Mouse (Mus musculus) kidney, adult 2 months (tissue): ENCODE measurements at regions not wholly inside any gene's neighbourhood (a gene's known extent, or its start where the extent isn't known, plus 50 kb on each side); places are given as distances from the start of the nearest gene placed in this dataset.

Experiments used
- DNase-seq: peaks from one replicate; pipeline ENCODE4 v3.0.0; 2021
- H3K27ac ChIP-seq: fragments of 200-500 bp; 2 replicates; pipeline ENCODE4 v1.5.1; 2012; ENCODE audit warnings: low read depth, low read length, control low read depth, inconsistent platforms; ENCODE audit not compliant: insufficient read depth
- H3K27me3 ChIP-seq: fragments of 200-500 bp; replicated peaks from 2 replicates; pipeline ENCODE4 v1.6.1; 2012; ENCODE audit warnings: mild to moderate bottlenecking, moderate library complexity, low read length, inconsistent platforms; ENCODE audit not compliant: control insufficient read depth, insufficient read depth
- H3K36me3 ChIP-seq: fragments of 200-500 bp; 2 replicates; pipeline ENCODE4 v1.6.1; 2012; ENCODE audit warnings: mild to moderate bottlenecking, moderate library complexity, low read length, inconsistent platforms; ENCODE audit not compliant: control insufficient read depth, insufficient read depth
- H3K4me1 ChIP-seq: fragments of 200-500 bp; 2 replicates; pipeline ENCODE4 v1.6.1; 2011; ENCODE audit warnings: low read length; ENCODE audit not compliant: control insufficient read depth, insufficient read depth
- H3K4me3 ChIP-seq: fragments of 200-500 bp; 2 replicates; pipeline ENCODE4 v1.5.1; 2011; ENCODE audit warnings: mild to moderate bottlenecking, low read depth, low read length, control low read depth; ENCODE audit not compliant: insufficient read depth
- CTCF ChIP-seq: fragments of 200-500 bp; conservative IDR thresholded peaks from 2 replicates; pipeline ENCODE4 v1.5.1; 2011; ENCODE audit warnings: low read depth, mild to moderate bottlenecking, control low read depth, low read length, moderate library complexity, mixed read lengths; ENCODE audit not compliant: insufficient read depth, insufficient read length
- POLR2A ChIP-seq: fragments of 200-500 bp; IDR thresholded peaks from one replicate; pipeline ENCODE4 v1.6.1; 2011; ENCODE audit warnings: low read depth, low read length, control low read depth
- WGBS: fragments of 180-500 bp; shearing (Covaris S2); methylation state at CpG from one replicate; pipeline ENCODE4 v1.1.7; 2018; 5-methylcytosine and 5-hydroxymethylcytosine counted together

DNA sequence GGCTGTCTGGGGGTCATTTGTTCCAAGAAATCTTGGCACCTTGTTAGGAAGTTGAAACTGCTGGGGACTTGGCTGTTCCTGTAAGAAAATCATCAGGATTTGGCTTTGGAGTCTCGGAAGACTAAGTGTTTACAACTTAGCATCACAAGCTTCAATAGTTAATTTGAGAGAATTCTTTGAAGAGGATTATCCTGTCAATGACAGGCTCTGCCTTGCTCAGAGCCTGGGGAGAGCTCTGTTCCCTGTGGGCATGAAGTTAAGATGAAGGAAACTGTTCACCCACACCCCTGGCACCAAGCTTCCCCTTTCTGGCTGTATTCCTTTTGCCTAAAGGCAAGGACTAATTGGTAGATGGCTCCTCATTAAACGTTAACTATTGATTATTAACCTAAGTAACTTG, 215.5 kb upstream of the Daam1 start:
- Histone ChIP-seq H3K27me3 (no peaks in the 10 kb centered on the region), H3K4me1 (0 out of 2 replicates have a peak, but pooled peaks cover 4% of the 10 kb centered on the region), H3K36me3 (no peaks in the 10 kb centered on the region), H3K4me3 (no peak overlapping the region), H3K27ac (no peak overlapping the region)
- 55% methylated on average over 2 of the region's 2 CpGs for WGBS
- TF ChIP-seq CTCF (no peak), POLR2A (no peak)
- DNase-seq = no peak

DNA sequence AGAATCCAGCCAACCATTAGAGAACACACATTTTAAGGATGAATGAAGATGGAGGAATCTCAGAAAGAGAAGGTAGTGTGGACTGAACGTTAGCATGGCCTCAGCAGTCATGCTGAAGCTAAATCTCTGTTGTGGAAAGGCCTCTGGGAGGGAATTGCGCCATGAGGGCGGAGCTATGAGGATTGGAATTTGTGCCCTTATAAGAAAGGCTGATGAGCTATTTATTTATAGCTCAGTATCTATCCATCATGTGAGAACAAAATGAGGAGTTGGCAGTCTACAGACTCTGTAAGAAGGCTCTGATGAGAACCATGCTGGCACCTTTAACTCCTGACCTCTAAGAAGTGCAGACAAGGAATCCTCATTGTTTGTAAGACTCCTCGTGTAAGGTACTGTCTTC, 214.8 kb upstream of the Daam1 start:
- no peak for TF ChIP-seq POLR2A
- no peak for TF ChIP-seq CTCF
- H3K4me1 ChIP-seq = 0 out of 2 replicates have a peak, but pooled peaks cover 4% of the 10 kb centered on the region
- no peak for DNase-seq
- WGBS = 70% methylated on average over 4 of the region's 4 CpGs
- no peaks in the 10 kb centered on the region for H3K36me3 ChIP-seq
- H3K27ac ChIP-seq = no peak overlapping the region
- no peak overlapping the region for H3K4me3 ChIP-seq
- no peaks in the 10 kb centered on the region for H3K27me3 ChIP-seq

DNA sequence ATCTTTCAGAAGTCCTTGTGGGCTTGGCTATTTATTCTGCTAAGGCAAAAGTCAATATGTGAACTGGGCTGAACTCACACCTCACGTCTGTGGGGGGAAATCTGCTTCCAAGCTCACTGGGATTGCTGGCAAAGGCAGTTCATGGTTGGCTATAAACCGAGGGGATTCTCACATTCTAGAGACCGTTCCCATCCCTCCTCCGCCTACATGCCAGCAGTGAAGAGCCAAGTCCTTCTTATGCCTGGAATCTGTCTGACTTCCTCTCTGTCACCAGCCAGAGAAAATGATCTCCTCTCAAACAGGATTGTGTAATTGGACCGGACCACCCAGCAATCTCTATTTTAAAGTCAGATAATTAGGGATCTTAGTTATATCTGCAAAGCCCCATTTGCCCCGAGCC, 212.4 kb upstream of the Daam1 start:
- WGBS = 67% methylated on average over 6 of the region's 6 CpGs
- no peak for DNase-seq
- 0 out of 2 replicates have a peak, but pooled peaks cover 2% of the 10 kb centered on the region for H3K4me1 ChIP-seq
- no peaks in the 10 kb centered on the region for H3K36me3 ChIP-seq
- no peaks in the 10 kb centered on the region for H3K27me3 ChIP-seq
- H3K4me3 ChIP-seq = no peak overlapping the region
- H3K27ac ChIP-seq = no peak overlapping the region
- TF ChIP-seq CTCF = no peak
- TF ChIP-seq POLR2A = no peak

DNA sequence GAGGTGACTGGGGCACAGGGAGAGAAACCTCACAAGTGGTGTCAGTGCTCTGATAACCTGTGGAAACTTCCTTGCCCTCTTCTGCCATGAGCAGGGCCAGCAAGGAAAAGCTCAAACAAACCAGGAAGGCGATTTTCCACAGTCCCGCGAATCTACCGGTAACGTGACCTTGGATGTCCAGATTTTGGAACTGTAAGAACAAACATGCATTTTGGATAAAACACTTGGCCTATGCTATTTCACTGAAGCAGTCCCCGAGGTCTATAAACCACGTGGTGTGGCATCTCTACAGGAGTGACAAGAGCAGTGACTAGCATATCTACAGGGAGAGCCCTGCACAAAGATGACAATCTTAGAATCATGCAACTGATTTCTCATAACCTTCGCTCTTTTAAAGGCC, 211.9 kb upstream of the Daam1 start:
- Histone ChIP-seq H3K36me3 (no peaks in the 10 kb centered on the region), H3K27ac (no peak overlapping the region), H3K4me3 (no peak overlapping the region), H3K4me1 (no peaks in the 10 kb centered on the region), H3K27me3 (no peaks in the 10 kb centered on the region)
- 79% methylated on average over 8 of the region's 8 CpGs for WGBS
- DNase-seq = no peak
- TF ChIP-seq CTCF (no peak), POLR2A (no peak)

DNA sequence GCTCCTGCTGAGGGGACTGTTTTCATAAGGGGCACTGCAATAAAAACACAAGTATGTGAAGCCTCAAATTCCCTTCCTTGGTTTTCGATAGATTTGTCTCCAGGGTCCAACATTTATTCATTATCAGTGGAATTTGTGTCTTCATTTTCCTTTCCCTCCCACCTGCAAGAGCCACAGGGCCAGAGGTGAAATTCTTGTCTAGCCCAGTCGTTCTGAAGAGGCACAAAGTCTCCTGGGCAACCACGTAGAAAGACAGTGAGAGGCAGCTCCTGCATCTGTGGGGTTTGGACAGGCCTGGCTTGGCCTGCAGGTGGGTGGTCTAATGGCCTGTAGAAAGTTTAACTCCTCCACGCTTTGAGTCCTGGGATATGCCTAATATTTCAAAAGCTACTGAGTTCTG, 211.3 kb upstream of the Daam1 start:
- Histone ChIP-seq H3K36me3 (no peaks in the 10 kb centered on the region), H3K27me3 (no peaks in the 10 kb centered on the region), H3K4me1 (no peaks in the 10 kb centered on the region), H3K4me3 (no peak overlapping the region), H3K27ac (no peak overlapping the region)
- WGBS = 45% methylated on average over 4 of the region's 4 CpGs
- TF ChIP-seq CTCF (no peak), POLR2A (no peak)
- no peak for DNase-seq

DNA sequence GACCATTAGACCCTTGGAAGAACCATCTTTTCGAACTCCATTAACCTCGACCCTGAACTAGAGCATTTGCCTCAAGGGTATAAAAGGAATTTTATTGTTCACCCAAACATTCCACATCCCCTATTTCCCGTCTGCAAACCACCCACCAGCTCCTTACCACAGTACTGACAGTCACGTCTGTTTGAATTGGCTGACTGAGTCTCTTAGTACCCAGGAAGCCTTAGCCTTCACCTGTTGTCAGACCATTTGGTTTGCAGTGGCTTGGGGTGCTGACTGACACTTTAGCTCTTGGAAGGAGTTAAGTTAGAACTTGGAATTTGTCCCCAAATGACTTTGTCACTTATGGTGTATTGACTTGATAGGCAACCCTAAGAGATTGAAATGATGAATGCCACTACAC, 209.3 kb upstream of the Daam1 start:
- 33% methylated on average over 4 of the region's 4 CpGs for WGBS
- H3K4me3 ChIP-seq = no peak overlapping the region
- H3K27me3 ChIP-seq = no peaks in the 10 kb centered on the region
- no peaks in the 10 kb centered on the region for H3K36me3 ChIP-seq
- no peak for TF ChIP-seq CTCF
- no peaks in the 10 kb centered on the region for H3K4me1 ChIP-seq
- peak; percentile 9 for DNase-seq
- no peak overlapping the region for H3K27ac ChIP-seq

DNA sequence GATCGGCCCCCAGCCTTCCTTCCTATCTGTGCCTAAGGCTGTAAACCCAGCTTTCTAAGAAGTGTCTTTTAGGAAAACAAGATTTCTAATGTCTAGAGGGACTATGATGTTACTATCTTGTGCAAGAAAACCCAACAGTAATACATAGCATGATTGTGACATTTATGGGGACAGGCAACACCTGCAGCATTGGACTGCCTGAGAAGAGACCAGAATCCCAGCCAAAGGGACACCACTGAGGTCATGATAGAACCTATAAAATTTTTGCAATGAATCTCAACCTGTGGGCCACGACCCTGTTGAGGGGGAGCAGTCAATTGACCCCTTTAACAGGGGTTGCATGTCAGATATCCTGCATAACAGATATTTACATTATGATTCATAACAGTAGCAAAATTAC, 208.1 kb upstream of the Daam1 start:
- 60% methylated on average over 2 of the region's 2 CpGs for WGBS
- TF ChIP-seq POLR2A (no peak), CTCF (no peak)
- H3K4me3 ChIP-seq = no peak overlapping the region
- no peak for DNase-seq
- no peak overlapping the region for H3K27ac ChIP-seq
- H3K4me1 ChIP-seq = no peaks in the 10 kb centered on the region
- H3K27me3 ChIP-seq = no peaks in the 10 kb centered on the region
- no peaks in the 10 kb centered on the region for H3K36me3 ChIP-seq

DNA sequence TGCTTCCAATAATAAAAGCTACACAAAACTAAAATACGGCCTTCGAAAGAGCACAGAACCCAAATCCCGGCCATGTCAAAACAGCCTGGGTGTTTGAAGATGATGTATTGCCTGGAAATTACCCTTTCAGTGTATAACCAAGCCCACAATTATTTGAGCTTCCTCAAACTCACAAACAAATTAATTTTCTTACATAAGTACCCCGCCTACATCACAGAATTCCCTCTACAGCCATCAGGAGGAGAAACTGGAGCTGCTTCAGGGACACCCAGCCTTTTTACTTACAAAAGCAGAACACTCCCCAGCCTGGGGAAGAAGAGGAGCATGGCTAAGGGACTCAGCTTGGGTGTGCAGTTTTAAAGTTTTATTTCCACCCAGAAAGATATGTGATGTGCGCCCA, 207.6 kb upstream of the Daam1 start:
- Histone ChIP-seq H3K4me3 (no peak overlapping the region), H3K27me3 (no peaks in the 10 kb centered on the region), H3K36me3 (no peaks in the 10 kb centered on the region), H3K4me1 (no peaks in the 10 kb centered on the region), H3K27ac (no peak overlapping the region)
- TF ChIP-seq POLR2A (no peak), CTCF (no peak)
- 81% methylated on average over 5 of the region's 5 CpGs for WGBS
- DNase-seq = no peak
